In genomic region chr12:68882503-68882902, GRCm38 (mm10) we compare ENCODE assay signal across 30 mouse cellular contexts.
DNase-seq lines count a peak whose midpoint lies in the region; ATAC-seq and TF ChIP-seq lines count a peak whose summit lies in the region.
"Had no signal": no experiment of that assay in that cellular context is flagged by ENCODE, and none has a peak within 500 bp of the region (broad histone marks: within the 10 kb centered on the region; RNA-seq: fewer than 3 reads in every experiment).

No protein-coding gene starts in this region.

- H3K4me2 ChIP-seq in intestine, embryonic 14.5 days (ENCODE audit: low read length), result no peak overlapping the region
- H3K4me2 ChIP-seq in intestine, postnatal 0 days (replicated peaks; ENCODE audit: low read depth), result no peak overlapping the region
- no peak overlapping the region for H3K4me2 ChIP-seq in hindbrain, embryonic 16.5 days (ENCODE audit: low read length)
- H3K4me2 ChIP-seq: embryonic facial prominence, embryonic 13.5 days; embryonic facial prominence, embryonic 15.5 days; forebrain, embryonic 12.5 days had no signal

- no peaks in the 10 kb centered on the region for H3K27me3 ChIP-seq in intestine, embryonic 14.5 days (replicated peaks; ENCODE audit: control insufficient read depth, insufficient read depth, low read length)
- no peaks in the 10 kb centered on the region for H3K27me3 ChIP-seq in intestine, postnatal 0 days (replicated peaks; ENCODE audit: control insufficient read depth, insufficient read depth, low read length)
- H3K27me3 ChIP-seq in hindbrain, embryonic 16.5 days (replicated peaks; ENCODE audit: control insufficient read depth, insufficient read depth, low read length), result no peaks in the 10 kb centered on the region
- H3K27me3 ChIP-seq: CH12.LX; embryonic facial prominence, embryonic 13.5 days; embryonic facial prominence, embryonic 15.5 days; forebrain, embryonic 12.5 days had no signal

- 71% methylated on average over 6 of the region's 6 CpGs for WGBS in intestine, embryonic 14.5 days
- 68% methylated on average over 6 of the region's 6 CpGs for WGBS in intestine, postnatal 0 days
- 82% methylated on average over 6 of the region's 6 CpGs for WGBS in hindbrain, embryonic 16.5 days

- H3K27ac ChIP-seq in intestine, embryonic 14.5 days (ENCODE audit: low read depth), result no peak overlapping the region
- H3K27ac ChIP-seq in intestine, postnatal 0 days (ENCODE audit: low read depth, low read length), result no peak overlapping the region
- no peak overlapping the region for H3K27ac ChIP-seq in hindbrain, embryonic 16.5 days (ENCODE audit: low read depth, low read length)
- H3K27ac ChIP-seq: embryonic facial prominence, embryonic 13.5 days; embryonic facial prominence, embryonic 15.5 days; forebrain, embryonic 10.5 days; forebrain, embryonic 12.5 days had no signal

- no peak overlapping the region for H3K9ac ChIP-seq in intestine, embryonic 14.5 days (ENCODE audit: low read length)
- H3K9ac ChIP-seq in intestine, postnatal 0 days (ENCODE audit: low read depth, low read length), result no peak overlapping the region
- no peak overlapping the region for H3K9ac ChIP-seq in hindbrain, embryonic 16.5 days (ENCODE audit: low read depth, low read length)
- H3K9ac ChIP-seq: embryonic facial prominence, embryonic 13.5 days; embryonic facial prominence, embryonic 15.5 days; forebrain, embryonic 12.5 days had no signal

- no peak overlapping the region for H3K4me3 ChIP-seq in intestine, embryonic 14.5 days (ENCODE audit: low read depth, low read length)
- H3K4me3 ChIP-seq in intestine, postnatal 0 days (ENCODE audit: low read depth, low read length), result no peak overlapping the region
- H3K4me3 ChIP-seq in hindbrain, embryonic 16.5 days (ENCODE audit: low read length), result no peak overlapping the region
- H3K4me3 ChIP-seq: embryonic facial prominence, embryonic 13.5 days; embryonic facial prominence, embryonic 15.5 days; erythroblast, embryonic 14.5 days; forebrain, embryonic 10.5 days; forebrain, embryonic 12.5 days had no signal

- ATAC-seq in intestine, embryonic 14.5 days (replicated peaks; ENCODE audit: low FRiP score, low TSS enrichment, low read depth), result no peak
- no peak for ATAC-seq in intestine, postnatal 0 days
- ATAC-seq in common myeloid progenitor, adult 5-6 weeks (replicated peaks; ENCODE audit: low read depth, poor library complexity, severe bottlenecking), result peak; percentile 76
- peak; percentile 66 to 78 for ATAC-seq in hematopoietic stem cell, adult 5-6 weeks (replicated peaks in 1 of 2; ENCODE audit: insufficient read depth in 1 of 2, low FRiP score in 2 of 2, low TSS enrichment in 1 of 2, low read depth in 1 of 2, poor library complexity in 2 of 2, severe bottlenecking in 2 of 2)
- ATAC-seq in hindbrain, embryonic 16.5 days, result no peak
- ATAC-seq: activated CD4-positive, CD25-positive, alpha-beta regulatory T cell, adult 4 months; CD4-positive, CD25-positive, alpha-beta regulatory T cell, adult 4 months; forebrain, embryonic 14.5 days; forebrain, embryonic 16.5 days; Patski had no signal

- no peaks in the 10 kb centered on the region for H3K36me3 ChIP-seq in intestine, embryonic 14.5 days (ENCODE audit: control insufficient read depth, insufficient read depth, low read length)
- H3K36me3 ChIP-seq in intestine, postnatal 0 days (ENCODE audit: control insufficient read depth, insufficient read depth), result no peaks in the 10 kb centered on the region
- H3K36me3 ChIP-seq in hindbrain, embryonic 16.5 days (ENCODE audit: control insufficient read depth, insufficient read depth, low read length), result no peaks in the 10 kb centered on the region
- H3K36me3 ChIP-seq: embryonic facial prominence, embryonic 13.5 days; embryonic facial prominence, embryonic 15.5 days; forebrain, embryonic 10.5 days; forebrain, embryonic 12.5 days; G1E had no signal

- no peak for TF ChIP-seq CTCF in intestine, postnatal 0 days (IDR thresholded peaks at IDR 0.05; ENCODE audit: low read depth)

- H3K4me1 ChIP-seq in intestine, embryonic 14.5 days (replicated peaks; ENCODE audit: control insufficient read depth, insufficient read depth, low read length), result no peaks in the 10 kb centered on the region; the same call in 1 of the 2 replicates
- H3K4me1 ChIP-seq in intestine, postnatal 0 days (replicated peaks; ENCODE audit: control insufficient read depth, insufficient read depth, low read length), result no peaks in the 10 kb centered on the region
- H3K4me1 ChIP-seq in hindbrain, embryonic 16.5 days (ENCODE audit: control insufficient read depth, insufficient read depth, low read depth, low read length), result no peaks in the 10 kb centered on the region
- H3K4me1 ChIP-seq: embryonic facial prominence, embryonic 13.5 days; embryonic facial prominence, embryonic 15.5 days; forebrain, embryonic 10.5 days; forebrain, embryonic 12.5 days had no signal

- DNase-seq in intestine, embryonic 14.5 days (ENCODE audit: low spot score), result peak; percentile 29
- DNase-seq in brain, adult 2 months (ENCODE audit: low read depth, low spot score), result peak; percentile 28
- no peak for DNase-seq in spleen, postnatal 4 days (ENCODE audit: low spot score in 2 of 2)
- no peak for DNase-seq in frontal cortex, postnatal 10 days (ENCODE audit: low spot score in 2 of 2)
- DNase-seq: adrenal gland, adult 8-10 months; adrenal gland, postnatal 14 days; adrenal gland, postnatal 36 days; B cell, adult 2 months; cerebellum, adult 11-12 months; cerebellum, adult 2 months; cerebellum, adult 9-10 months; cerebellum, postnatal 10 days; cerebellum, postnatal 25 days; embryo, embryonic 11 days had no signal

- no peaks in the 10 kb centered on the region for H3K9me3 ChIP-seq in intestine, embryonic 14.5 days (ENCODE audit: control insufficient read depth, low read length)
- no peaks in the 10 kb centered on the region for H3K9me3 ChIP-seq in intestine, postnatal 0 days (ENCODE audit: control insufficient read depth)
- H3K9me3 ChIP-seq in hindbrain, embryonic 16.5 days (ENCODE audit: control insufficient read depth, low read length), result no peaks in the 10 kb centered on the region
- H3K9me3 ChIP-seq: embryonic facial prominence, embryonic 13.5 days; embryonic facial prominence, embryonic 15.5 days; forebrain, embryonic 10.5 days; forebrain, embryonic 12.5 days had no signal

Comparison
In these comparisons a context has a peak if more than half of its experiments do, and no peak if none do; other contexts are left out.
1. ATAC-seq: peak in common myeloid progenitor, adult 5-6 weeks (single experiment) and hematopoietic stem cell, adult 5-6 weeks (2 of 2); none in intestine, embryonic 14.5 days (single experiment), intestine, postnatal 0 days (single experiment) and hindbrain, embryonic 16.5 days (single experiment).
2. DNase-seq: peak in intestine, embryonic 14.5 days (single experiment) and brain, adult 2 months (single experiment); none in spleen, postnatal 4 days (0 of 2) and frontal cortex, postnatal 10 days (0 of 2).